Mouse (Mus musculus): ENCODE results near the gene Smg7. TPM values are rescaled to one million over a fixed set of nuclear protein-coding genes. Genes with fewer than 3 reads are reported as not detected.

The Smg7 gene
- total RNA-seq, 4 experiments from 2014 or later, result 81.6 to 88.9 (median 83.4) TPM

DNA sequence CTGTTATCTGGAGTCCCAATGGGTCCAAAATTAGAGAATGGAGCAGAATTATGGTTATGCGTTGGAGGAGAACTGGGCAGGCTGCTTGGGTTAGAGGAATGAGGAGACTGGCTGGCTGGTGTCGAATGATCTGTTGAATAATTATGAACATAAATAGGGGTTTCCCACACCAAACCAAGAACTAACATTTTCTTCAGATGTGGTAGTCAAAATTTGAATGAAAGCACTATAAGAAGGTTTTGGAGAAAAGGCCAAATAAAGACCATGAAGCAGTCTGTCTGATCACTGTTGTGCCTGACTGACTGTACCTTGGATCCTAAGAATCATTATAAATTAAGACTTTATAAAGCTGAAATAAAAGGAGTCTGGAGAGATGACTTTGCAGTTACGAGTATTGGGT lies 62.1 kb downstream of the Smg7 start:
- no peak for DNase-seq (ENCODE audit: low spot score in 2 of 2)

DNA sequence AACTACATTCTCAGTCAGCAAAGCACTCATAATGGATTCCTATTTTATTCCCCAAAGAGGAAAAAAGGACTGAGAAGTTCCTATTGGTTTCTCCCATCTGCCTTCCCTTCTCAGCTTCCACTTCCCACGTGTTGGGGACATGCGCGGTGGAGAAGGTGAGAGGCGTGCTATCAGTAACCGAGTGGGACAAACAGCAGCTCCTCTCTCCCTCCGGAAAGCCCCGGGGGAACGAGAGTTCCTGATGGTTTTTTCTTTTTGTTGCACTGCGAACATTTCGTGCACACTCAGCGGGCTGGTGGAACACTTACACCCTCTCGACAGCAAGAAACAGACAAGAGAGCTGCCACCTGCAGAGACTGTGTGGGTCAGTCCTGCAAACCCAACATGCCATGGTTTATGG lies 63.6 kb downstream of the Smg7 start:
- peak in 1 of 2 experiments; percentile 59 for DNase-seq (ENCODE audit: low spot score in 2 of 2)

DNA sequence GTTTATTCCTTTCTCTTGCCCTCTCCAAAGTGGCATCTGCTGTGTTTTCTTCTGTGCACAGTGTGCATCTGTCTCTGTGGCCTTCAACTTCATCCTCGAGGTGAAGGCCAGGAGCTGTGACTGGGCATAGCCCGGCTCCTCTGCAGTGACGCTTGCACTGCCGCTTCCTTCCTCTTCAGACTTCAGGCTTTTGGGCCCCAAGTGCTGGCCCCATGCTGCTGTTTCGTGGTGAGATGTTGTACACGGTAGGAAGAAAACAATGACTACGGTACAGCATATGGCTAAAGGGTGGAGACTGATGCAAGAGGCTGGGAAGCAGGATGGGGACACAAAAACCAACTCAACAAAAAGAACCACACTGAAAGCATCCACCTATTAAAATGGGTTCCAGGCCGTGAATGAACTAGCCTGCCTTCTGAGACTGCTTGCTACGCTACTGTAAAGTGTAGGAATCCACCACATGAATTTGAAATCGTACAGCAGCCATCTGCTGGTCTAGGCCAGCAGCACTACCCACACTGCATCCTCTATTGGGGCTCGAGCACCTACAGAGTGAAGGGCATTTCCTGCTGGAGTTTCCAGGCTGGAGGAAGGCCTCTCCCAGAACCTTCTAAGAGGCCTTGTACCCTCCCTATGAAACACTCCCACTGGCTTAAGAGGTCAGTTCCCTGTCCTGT lies 64.3 kb downstream of the Smg7 start:
- no peak for DNase-seq (ENCODE audit: low spot score in 2 of 2)

DNA sequence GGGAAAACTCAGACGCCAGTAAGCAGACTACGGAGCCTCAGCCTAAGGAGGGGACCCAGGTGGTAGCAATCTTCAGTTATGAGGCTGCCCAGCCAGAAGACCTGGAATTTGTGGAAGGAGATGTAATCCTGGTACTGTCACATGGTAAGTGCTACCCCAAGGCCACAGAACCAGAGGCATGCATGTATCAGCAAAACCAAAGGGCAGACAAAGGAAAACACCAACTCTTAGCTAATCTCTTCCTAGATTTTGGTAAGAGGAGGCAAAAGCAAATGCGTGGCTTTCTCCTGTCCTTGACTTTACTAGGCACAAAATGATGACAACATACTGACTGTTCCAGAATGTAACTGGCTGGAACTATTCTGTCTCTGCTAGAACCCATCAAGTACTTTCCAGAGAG lies 67.4 kb downstream of the Smg7 start:
- DNase-seq (ENCODE audit: low spot score in 2 of 2), result no peak

- no peak for DNase-seq (ENCODE audit: low spot score in 2 of 2)
Measured at GRCm38 (mm10) chr1:152832316-152832715, 70.1 kb downstream of the Smg7 start.

GRCm38 (mm10) chr1:152831619-152832018 lies 70.8 kb downstream of the Smg7 start:
- DNase-seq (ENCODE audit: low spot score in 2 of 2), result no peak

DNA sequence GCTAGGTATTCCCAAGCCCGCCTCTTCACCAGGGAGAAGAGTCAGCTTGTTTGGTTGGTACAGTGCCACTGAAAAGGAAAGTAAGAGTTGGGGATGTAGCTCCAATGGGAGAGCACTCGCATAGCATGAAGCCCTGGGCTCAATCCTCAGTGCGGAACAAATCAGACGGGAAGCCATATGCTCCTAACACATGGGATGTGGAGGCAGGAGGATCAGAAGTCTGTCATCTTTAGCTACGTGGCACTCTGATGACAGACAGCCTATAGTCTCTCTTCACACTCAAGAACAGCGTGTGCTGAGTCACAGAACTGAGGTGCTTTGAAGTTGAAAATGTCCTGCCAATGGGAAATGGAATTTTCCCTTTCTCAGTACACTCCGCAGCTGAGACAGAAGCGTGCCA lies 71.4 kb downstream of the Smg7 start:
- peak; percentile 31 to 71 for DNase-seq (ENCODE audit: low spot score in 2 of 2)

DNA sequence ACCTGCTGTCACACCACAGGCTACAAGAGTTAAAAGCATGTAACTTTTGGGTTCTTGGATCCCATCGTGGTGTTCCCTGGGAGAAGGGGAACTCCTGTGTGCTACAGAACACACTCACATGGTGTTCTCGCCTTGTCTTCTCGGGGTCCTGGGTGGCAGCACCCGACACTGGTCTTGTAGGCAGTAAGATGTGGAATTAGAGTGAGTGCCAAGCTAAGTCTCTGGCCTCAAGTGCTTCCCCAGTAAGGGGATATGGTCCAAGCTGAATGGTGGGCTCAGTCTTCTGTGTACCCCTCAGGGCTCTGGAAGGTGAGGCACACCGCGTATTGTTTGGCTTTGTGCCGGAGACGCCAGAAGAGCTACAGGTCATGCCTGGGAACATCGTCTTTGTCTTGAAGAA lies 72.4 kb downstream of the Smg7 start:
- DNase-seq (ENCODE audit: low spot score in 2 of 2), result no peak

GRCm38 (mm10) chr1:152828637-152829355 lies 73.7 kb downstream of the Smg7 start:
- DNase-seq (ENCODE audit: low spot score in 2 of 2), result no peak

DNA sequence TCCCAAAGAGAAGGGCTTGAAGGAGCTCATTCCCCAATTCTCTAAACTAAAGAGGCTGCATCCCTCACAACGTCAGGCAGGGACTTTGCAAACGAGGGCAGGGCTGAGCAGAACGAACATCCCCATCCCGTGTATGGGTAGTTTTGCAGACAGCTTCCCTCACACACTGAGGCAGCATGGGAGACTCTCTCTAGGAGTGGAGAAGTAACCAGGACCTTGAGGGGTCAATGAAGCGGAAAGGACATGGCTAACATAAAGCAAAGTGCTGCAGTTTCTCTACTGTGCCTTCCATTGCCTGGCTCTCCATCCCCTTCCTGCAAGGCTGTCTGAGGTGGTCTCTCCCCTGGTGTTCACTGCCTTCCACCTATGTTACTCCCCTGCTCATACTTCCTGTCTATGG lies 74.3 kb downstream of the Smg7 start:
- DNase-seq (ENCODE audit: low spot score in 2 of 2), result no peak

- DNase-seq (ENCODE audit: low spot score in 2 of 2), result no peak
Measured at GRCm38 (mm10) chr1:152826446-152826845, 76.0 kb downstream of the Smg7 start.

- no peak for DNase-seq (ENCODE audit: low spot score in 2 of 2)
Measured at GRCm38 (mm10) chr1:152824206-152824605, 78.2 kb downstream of the Smg7 start.

- no peak for DNase-seq (ENCODE audit: low spot score in 2 of 2)
Measured at GRCm38 (mm10) chr1:152821746-152822145, 80.7 kb downstream of the Smg7 start.

DNA sequence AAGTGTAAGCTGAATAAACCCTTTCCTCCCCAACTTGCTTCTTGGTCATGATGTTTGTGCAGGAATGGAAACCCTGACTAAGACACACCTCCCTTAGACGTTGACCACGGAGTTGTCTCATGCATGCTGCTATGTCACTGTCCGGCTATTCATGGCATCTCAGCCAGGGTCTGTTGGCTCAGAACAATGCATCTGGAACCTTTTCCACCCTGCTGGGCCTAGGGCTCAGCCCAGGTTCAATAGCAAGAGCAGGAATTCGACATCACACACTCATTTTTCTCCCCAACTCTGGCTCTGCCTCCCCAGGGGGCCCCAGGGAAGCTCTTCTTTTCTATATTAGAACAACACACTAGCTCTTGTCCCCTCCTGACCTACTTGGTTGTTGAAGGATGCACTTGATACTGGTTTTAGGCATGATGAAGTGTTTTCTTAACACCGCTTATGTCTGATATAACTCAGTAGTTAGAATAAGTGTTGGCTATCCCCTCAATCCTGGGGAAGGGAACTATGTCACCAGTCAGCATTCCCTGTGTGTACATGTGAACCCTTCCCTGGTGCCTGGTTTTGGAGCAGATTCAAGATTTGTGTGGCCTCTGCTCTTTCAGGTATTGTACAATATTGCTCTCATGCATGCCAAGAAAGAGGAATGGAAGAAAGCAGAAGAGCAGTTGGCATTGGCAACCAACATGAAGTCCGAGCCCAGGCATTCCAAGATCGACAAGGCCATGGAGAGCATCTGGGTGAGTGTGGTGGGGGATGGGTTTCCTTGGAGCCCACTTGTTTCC lies 81.3 kb downstream of the Smg7 start:
- DNase-seq (ENCODE audit: low spot score in 2 of 2), result no peak

DNA sequence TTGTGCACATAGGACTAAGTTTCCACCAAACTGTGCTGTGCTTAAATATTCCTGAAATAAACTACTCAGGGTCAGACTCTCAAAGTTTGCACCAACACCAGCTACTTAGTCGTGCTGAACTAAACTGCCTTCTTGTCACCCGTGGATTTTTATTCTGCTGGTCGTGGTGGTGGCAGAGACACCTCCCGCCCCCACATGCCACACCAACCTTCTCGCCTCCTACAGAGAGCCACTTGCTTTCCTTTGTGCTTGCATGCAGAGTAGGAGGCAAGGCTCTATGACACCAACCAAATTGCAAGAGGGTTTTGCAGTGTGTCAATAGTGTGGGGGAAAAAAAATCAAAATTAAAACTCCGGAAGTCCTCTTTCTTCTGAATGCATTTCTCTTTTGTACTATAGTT lies 82.9 kb downstream of the Smg7 start:
- DNase-seq (ENCODE audit: low spot score in 2 of 2), result no peak

DNA sequence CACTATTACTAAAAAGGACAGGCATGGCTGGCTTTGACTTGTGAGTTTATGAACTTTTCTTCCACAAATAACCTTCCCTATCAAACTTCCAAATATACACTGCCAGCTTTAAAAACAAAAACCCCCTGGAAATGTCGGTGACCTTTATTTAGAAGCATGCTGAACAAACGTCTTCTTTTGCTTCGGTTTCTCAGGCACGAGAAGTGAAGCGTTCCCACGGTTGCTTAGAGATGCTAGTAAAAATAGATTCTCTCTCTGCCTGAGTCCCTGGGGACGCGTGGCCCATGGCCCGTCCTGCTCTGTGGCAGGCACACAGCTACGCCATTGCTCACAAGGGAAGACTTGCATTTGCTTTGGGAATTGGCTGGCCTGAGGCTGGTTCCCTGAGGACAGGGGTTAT lies 84.7 kb downstream of the Smg7 start:
- no peak for DNase-seq (ENCODE audit: low spot score in 2 of 2)

DNA sequence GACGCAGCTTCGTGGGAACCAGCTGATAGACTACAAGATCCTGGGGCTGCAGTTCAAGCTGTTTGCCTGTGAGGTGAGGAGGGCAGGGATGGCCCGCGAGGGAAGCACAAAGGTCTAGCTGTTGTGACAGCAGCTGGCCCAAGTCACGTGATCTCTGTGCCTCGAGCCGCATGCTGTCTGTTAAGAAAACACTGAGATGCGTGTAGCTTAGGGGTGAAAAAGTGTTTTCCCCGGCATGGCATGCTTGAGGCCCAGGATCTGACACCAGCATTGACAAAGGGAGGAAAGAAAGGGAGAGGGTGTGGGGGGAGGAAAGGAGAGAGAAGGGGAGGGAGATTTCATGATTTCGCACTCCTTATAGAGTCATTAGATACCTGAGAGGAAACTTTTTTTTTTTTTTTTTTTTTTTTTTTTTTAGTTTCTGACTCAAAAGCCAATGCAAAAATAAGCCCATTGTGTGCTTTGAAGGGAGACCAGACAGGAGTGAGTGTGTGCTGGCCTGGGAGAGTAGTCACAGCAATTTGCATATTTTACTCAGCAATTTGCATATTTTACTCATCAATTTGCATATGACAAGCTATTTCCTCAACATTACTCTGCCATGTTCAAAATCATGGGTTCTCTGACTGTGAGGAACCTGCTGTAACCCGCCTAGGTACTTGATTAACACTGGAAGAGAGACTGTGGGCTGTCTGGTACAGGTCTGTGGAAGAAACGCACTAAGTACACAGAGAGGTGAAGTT lies 85.2 kb downstream of the Smg7 start:
- no peak for DNase-seq (ENCODE audit: low spot score in 2 of 2)

- no peak for DNase-seq (ENCODE audit: low spot score in 2 of 2)
Measured at GRCm38 (mm10) chr1:152815265-152815701, 87.2 kb downstream of the Smg7 start.

DNA sequence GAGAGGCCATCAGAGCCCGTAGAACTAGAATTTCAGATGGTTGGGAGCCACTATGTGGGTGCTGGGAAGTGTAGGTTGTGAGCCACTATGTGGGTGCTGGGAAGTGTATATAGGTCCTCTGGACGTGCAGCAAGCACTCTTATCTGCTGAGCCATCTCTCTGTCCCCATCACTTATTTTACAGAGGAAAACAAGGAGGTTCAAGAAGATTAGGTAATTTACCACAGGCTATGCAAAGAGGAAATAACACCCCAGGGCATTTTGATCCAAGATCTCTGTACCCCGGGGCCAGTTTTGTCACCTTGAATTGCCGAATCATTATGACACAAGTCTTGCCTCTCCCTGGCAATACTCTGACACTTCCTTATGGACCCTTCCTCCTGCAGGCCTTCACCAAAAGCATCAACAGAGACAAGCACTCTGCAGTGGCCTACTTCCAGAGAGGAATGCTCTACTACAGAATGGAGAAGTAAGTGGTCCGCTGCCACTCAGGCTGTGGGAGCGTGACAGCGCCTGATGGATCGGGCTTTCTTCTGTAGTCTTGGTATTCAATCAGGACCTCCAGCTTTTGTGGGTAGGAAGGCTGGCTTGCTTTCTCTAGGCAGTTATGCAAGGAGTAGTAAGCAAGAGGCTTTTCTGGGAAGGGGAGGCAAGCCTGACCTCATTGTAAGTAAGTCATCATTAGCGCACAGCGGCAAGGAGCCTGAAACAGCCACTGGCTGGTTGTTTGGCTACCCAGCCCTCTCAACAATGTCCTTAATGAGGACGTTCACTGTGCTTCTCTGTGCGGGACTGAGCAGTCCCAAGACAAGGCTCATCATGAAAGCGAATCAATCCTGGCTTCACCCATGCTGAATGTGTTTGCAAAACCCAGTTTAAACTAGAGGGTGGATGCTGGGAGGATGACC lies 91.7 kb downstream of the Smg7 start:
- DNase-seq (ENCODE audit: low spot score in 2 of 2), result no peak

- no peak for DNase-seq (ENCODE audit: low spot score in 2 of 2)
Measured at GRCm38 (mm10) chr1:152809541-152810252, 92.7 kb downstream of the Smg7 start.

Measured in left cerebral cortex, adult 8-10 months (tissue).